Mouse (Mus musculus): Measurements from ENCODE around the gene 1700013G24Rik.

The 1700013G24Rik gene

GRCm38 (mm10) chr4:137497892-137498722 is 45.0 kb downstream of the 1700013G24Rik start:
- no peak for DNase-seq

DNA sequence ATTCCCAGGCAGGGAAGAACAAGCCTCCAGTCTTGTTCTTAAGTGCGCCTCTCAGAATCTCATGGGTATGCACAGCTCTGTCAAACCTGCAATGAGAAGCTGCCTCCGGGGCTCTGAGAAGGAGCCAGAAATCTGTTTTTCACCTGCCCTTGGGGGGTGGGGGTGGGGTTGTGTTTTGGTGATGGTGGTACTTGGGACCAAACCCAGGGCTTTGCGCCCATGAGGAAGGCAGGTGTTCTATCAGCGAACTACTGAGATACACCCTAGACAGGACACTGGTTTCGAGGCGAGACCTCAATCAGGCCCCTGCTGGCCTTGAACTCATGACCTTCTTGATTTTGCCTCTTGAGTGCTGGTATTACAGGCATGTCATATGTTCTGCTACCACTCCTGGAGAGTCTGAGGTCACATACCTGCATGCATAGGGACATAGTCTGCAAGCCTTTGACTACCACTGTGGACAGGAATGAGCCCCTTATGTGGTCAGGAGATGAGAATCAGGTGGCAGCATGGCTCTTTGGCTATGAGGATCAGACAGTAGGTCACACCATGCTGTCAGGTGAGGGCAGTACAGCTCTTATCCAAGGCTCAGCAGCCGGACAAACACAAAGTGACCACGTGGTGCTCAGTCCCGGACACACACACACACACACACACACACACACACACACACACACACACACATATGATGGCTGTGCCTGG is 45.9 kb downstream of the 1700013G24Rik start:
- DNase-seq: no peak

GRCm38 (mm10) chr4:137500149-137500548 is 47.1 kb downstream of the 1700013G24Rik start:
- no peak for DNase-seq

DNA sequence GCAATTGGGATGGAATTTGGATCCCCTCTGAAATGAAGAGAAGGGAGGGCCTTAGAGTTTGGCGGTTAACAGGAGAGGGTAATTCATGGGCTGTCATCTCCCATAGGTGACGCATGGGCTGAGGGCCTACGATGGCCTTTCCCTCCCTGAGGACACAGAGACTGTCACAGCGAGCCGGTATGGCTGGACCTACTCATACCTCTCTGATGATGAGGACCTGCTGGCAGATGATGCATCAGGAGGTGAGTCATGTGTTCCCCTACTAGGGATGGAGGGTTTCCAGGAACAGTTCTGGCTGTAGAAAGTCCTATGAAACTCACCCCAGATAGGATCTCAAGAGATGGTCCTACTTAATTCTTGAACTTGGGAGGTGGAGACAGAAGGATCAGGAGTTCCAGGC is 47.9 kb downstream of the 1700013G24Rik start:
- no peak for DNase-seq

- DNase-seq: no peak
Observed at GRCm38 (mm10) chr4:137502183-137502582, 49.1 kb downstream of the 1700013G24Rik start.

DNA sequence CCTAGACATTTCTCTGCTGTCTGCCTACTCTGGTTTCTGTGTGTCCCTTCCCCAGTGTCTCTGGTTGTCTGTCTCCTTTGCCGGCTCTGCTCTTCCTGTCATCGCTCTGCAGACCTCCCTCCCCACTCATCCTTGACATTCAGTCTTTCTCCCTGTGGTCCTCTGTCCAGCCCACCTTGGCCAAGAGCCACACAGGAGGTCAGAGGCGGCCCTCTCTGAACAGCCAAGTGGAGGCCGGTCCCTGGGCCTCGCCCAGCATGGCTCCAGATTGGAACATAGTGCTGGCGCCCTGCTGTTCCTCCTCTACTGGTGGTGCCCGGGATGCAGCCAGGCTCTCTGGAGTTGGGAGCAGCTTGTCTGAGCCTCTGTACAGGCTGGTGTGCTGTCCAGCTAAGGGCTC is 49.7 kb downstream of the 1700013G24Rik start:
- DNase-seq: no peak

DNA sequence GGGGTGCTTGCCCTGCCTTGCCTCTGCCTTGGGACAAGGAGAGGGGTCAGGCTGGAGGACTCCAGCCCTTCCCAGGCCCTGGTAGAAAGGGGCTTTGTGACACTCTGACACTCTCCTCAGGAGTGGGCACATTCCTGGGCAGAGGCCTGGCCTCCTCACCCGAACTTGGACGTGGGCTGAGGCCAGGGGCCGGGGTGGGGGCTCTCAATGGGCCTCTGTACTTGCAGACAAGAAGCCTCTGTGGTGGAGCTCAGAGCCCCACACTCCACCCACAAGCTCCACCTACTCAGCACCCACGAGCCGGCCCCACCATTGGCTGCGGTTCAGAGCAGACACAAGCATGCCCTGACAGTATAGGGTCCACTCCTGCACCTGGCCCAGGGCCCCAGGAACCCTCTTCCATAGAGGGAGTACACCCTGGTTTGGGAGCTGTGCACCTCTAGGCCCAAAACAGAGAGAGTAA is 50.5 kb downstream of the 1700013G24Rik start:
- no peak for DNase-seq

All from cerebellum, adult 9-11 months (tissue).